Mouse (Mus musculus) c-Kit-negative CD71-positive TER-119-positive erythroid progenitor cells, embryonic 14.5 days (primary cell): Measurements from ENCODE around the gene Grin2b.

Source experiments
- DNase-seq: peaks from one replicate; pipeline ENCODE4 v3.0.0-alpha.2; 2013; ENCODE audit warnings: low read depth, low spot score

The Grin2b gene

DNA sequence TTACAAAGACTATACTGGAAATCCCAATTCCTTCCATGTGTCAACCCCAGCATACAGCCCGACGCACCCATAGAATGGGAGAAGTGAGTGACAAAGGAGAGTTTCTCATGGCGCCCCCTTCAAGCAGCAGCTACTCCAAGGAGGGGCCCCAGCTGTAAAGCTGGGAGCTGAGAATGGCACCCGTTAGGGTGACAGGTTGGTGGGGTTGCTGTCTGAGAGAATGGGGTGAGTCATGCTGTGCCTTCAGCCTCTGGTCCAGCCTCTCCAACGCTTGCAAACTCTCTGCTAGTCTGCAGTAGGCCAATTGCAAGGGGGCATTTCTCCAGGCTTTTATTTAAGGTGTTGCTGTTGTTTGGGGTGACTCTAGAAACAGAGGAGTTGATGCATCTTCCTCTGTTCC lies 73.1 kb downstream of the Grin2b start:
- no peak for DNase-seq

DNA sequence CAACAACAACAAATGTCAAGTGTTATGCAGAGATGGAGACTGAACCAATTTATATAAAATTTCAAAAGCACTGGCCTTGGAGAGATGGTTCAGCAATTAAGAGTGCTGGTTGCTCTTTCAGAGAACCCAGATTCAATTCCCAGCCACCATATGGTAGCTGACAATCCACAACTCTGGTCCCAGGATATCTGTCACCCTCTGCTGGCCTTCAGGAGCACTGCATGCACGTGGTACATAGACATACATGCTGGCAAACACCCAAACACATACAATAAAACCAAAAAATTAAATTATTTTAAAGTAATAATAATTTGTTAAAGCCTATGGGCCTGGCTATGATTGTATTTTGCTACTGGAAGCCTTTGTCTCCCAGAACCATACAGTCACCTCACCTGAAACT lies 77.0 kb downstream of the Grin2b start:
- no peak for DNase-seq

DNA sequence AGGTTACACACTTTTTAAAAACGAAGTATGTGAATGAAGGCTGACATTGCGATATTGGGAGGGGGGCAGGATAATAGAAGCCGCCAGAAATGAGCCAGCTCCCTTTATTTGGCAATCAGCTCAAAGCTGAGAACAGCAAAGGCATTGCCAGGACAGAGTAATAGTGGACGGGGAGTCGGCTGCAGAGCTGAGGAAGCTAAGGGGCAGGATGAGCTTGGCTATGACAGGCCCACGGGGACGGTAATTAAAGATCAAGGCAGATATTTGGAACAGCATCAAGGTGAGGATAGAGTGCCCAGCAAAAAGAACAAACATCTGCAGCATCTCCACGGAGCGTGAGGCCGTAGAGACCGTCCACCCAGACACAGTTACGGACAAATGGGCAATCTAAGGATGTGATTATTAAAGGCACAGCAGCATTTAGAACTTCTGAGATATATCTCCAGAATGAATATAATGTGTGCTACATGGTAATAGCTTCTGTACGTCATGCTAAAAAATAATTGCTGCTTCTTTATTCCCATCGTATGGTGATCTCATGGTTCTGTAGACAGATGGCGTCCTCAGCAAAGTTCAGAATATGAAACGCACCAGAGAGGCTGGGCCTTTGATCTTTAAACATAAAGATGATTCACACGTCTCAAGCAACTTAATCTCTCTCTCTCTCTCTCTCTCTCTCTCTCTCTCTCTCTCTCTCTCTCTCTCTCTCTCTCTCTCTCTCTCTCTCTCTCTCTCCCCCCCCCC lies 93.1 kb downstream of the Grin2b start:
- DNase-seq: no peak

DNA sequence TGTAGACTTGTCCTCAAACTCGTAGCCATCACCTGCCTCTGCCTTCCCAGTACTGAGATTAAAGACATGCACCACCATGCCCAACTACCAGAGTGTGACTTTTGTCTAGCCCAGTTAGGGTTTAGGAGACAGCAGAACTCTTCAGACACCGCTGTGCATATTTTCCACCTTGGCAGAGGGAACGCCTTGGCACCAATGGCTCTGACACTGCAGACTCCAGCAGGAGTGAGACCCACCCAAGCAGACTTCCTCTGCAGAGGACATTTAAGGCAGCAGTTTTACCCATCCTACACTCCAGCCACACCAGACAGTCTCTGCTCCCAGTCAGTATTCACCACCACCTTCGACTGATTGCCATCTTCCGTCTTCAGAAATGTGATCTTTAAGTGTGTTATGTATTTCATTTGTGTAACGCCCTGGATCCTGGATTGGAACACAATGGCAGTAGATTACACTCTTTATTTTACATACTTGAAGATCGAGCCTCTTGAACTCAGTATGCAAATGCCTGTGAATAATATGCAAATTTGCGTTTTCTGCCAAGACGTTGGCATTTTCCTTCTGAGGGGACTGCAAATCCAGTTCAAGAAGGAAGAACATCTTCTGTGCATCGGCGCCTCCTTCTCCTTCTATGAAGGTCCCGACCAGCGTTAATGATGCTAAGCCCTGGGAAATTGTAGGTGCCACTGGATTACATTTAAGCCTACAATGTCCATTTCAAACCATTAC lies 100.8 kb downstream of the Grin2b start:
- DNase-seq: no peak

DNA sequence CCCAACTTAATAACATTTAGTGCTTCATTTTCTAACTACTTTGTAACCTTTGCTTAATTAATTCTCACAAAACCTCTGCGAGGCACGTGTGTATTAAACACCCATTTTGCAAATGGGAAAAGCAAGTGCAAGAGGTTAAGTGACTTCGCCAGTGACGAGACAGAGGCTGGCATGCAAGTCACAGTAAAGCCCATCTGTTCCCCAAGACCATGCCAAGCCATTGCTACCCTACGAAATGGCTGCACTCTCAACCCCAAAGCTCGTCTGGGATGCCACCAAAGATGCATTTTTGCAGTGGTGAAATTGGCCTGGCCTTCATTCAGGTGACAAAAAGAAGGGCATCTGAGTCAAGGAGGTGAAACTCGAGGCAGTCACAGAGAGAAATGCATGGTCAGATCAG lies 103.2 kb downstream of the Grin2b start:
- no peak for DNase-seq

DNA sequence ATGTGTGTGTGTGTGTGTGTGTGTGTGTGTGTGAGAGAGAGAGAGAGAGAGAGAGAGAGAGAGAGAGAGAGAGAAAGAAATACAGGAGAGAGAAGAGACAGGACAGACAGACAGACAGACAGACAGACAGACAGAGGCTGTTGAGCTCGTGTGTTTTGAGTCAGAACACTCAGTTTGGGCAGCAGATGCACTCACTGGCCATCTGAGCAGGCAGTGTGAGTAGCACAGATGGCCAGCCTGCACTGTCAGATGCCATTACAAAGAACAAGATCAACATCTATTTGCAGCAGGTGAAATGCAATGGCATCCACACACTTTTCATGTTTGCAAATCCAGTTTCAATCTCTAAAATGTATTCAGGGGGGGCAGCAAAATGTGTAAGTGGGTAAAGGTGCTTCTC lies 120.0 kb downstream of the Grin2b start:
- DNase-seq: no peak

GRCm38 (mm10) chr6:136050346-136050745 lies 123.0 kb downstream of the Grin2b start:
- no peak for DNase-seq

DNA sequence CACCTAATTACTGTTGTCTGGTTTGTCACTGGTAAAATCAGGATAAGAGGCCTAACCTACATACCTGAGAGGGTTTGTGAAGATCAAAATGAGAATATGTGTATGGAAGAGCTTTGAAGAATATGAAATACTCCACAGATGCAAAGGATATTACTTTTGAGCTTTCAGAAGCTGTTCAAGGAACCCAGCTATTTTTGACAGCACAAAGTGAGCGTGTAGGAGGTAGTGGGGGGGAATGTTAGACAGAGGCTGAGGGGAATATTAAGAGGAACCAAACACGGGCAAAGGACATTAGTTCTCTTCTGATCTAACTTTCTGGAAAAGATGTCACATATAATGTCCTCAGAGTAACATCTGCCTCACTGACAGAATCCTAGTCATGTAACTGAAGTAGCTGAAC lies 125.2 kb downstream of the Grin2b start:
- no peak for DNase-seq

DNA sequence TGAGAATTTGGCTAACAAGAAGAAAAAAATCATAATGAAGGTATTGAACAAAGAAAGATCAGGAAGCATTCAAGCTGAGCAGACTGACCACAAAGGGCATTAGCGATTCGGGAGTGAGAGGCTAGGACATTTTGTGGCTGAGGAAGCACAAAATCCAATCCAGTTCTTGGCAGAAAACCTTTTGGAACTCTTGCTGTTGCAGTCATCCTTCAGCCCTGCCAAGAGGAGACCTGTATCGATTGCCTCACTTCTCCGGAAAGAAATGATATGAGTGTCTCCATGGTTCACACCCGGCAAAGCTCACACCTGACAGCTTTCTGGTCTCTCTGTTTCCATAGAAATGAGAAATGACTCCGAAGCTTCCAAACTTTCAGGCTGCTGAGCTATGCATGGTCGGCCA lies 127.2 kb downstream of the Grin2b start:
- no peak for DNase-seq

DNA sequence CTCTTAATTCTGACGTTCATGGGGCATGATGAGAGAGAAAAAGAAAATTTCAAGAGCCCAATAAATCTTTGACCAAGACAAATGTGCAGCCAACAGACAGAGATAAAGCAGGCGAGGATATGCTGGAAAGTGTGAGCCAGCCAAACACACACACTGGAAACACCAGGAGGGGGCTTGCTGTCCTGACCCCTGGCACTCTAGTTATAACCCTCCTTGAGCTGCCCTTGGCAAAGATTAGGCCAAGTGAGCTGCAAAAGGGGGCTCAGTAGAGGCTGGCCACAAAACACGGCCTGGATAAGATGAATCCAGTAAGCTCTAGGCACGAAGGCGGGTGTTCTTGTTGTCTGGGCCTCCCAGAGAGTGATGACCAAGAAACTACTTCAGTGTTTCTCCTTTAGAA lies 128.8 kb downstream of the Grin2b start:
- no peak for DNase-seq

GRCm38 (mm10) chr6:136042375-136042774 lies 130.9 kb downstream of the Grin2b start:
- no peak for DNase-seq

DNA sequence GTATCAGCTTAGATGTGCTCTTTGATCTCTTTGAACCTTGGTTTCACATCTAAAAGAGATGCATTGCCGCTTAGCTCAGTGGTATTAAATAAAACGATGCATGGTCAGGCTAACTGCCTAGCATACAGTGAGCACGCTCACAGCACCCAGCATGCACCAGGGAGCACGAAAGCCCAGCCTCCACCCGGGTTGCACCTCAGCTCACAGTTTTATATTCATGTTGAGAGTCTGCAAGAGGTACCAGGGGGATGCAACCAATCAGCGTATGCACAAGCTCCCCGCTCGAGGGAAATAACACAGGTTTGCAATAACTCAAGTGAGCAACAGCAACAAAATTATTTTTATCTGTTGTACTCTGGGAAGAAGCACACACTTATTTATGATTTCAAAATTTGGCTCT lies 131.5 kb downstream of the Grin2b start:
- no peak for DNase-seq

DNA sequence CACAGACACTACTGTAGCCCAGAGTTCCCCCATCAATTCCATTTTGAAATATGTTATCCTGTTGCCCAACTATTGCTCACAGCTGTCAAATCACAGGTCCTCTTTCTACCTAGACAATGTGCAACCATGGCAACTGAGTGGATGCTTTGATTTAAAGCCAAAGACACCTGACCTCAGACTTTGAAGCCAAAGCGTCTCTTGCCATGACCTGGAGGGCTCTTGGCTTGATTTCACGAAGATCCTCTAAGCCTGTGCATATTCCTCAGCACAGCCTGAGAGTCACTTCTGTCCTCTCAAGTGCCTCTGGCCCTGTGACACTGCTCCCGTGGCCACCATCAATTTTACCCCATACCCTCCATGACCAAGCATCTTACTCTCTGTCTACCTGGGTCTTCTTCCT lies 132.4 kb downstream of the Grin2b start:
- DNase-seq: no peak

- DNase-seq: no peak
These were observed 143.9 kb downstream of the Grin2b start for GRCm38 (mm10) chr6:136029235-136029939.

DNA sequence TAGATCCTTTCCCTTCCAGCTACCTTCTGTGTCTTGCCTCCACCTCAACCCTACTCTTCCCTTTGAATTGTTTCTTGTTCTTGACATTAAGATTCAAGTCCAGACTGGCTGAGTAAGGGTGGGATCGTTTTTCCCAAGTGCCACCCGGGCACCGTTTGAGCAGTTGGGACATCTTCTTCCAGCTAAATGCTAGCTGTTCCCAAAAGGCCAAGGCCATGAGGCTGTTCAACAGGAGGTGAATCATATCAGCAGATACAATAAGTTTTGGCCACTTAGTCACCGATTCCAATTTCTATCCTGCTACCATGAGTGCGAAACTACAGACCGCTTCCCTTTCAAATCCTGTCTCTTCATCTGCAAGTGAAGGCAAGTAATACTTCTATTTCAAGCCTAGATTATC lies 146.4 kb downstream of the Grin2b start:
- DNase-seq: no peak

DNA sequence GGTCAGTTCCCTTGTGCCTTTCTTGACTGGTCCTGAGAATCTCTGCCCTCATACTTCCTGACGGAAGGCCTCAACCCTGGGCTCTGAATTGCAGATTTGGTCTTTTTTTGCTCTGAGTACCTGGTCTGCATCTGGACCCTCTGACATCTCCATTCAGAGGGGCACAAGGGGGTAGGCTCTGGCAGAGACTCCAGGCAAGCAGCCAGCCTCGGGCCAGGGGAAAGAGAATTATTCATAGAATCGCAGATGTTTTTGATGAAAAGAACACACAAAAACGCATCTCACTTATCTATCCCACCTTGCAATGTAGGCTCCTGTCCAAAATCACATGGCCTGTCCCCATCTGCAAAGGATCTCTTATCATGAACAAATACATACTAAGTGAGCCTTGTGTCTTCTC lies 147.5 kb downstream of the Grin2b start:
- no peak for DNase-seq

DNA sequence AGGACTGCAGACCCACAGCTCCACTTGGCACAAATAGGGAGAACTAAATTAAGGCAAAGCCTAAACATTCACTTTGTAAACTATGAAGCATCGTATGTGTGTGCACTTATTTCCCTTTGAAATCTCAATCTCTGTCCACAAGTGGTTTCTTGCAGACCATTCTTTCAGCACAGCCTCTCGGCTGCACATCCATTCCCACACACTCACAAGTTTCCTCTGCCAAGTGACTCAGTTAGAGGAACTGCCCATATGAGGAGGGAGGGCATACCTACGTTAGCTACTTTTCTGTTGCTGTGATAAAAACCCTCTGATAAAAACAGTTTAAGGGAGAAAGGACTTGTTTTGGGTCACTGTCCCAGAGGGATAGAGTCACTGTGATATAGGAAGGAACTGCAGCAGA lies 152.9 kb downstream of the Grin2b start:
- no peak for DNase-seq

- no peak for DNase-seq
These were observed 154.3 kb downstream of the Grin2b start for GRCm38 (mm10) chr6:136018962-136019361.

- no peak for DNase-seq
These were observed 159.5 kb downstream of the Grin2b start for GRCm38 (mm10) chr6:136013556-136014380.

- no peak for DNase-seq
These were observed 161.8 kb downstream of the Grin2b start for GRCm38 (mm10) chr6:136011533-136011932.

DNA sequence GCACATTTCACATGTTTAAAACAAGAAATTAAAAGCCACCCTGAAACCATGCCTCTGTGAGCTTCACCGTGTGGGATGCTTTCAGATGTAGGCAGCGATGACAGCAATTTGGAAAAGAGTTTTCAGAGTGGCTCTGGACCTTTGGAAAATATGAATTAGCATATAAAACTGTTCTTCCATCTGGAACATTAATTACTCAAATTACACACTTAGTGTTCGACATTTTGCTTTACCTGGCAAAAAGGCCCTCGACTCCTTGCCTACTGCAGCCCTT lies 162.3 kb downstream of the Grin2b start:
- no peak for DNase-seq
